Mouse (Mus musculus) frontal cortex, adult 2 months (tissue): ENCODE results near the gene Epha2. TPM values are rescaled to one million over a fixed set of nuclear protein-coding genes. Genes with fewer than 3 reads are reported as not detected.

ENCODE experiments used
- DNase-seq, 2 experiments: peaks; one replicate each; pipeline ENCODE4 v3.0.0; 2022; ENCODE audit warnings: low spot score in 1 of 2; ENCODE audit errors: extremely low spot score in 1 of 2
- polyA plus RNA-seq: library from polyadenylated mRNA; depleted of rRNA; stranded (reverse); fragments of >200 nt; gene quantifications from 2 replicates; pipeline ENCODE4 v1.2.3, GENCODE M21; 2012

Gene Epha2
- polyA plus RNA-seq, 1 experiment: 2.3 TPM

DNA sequence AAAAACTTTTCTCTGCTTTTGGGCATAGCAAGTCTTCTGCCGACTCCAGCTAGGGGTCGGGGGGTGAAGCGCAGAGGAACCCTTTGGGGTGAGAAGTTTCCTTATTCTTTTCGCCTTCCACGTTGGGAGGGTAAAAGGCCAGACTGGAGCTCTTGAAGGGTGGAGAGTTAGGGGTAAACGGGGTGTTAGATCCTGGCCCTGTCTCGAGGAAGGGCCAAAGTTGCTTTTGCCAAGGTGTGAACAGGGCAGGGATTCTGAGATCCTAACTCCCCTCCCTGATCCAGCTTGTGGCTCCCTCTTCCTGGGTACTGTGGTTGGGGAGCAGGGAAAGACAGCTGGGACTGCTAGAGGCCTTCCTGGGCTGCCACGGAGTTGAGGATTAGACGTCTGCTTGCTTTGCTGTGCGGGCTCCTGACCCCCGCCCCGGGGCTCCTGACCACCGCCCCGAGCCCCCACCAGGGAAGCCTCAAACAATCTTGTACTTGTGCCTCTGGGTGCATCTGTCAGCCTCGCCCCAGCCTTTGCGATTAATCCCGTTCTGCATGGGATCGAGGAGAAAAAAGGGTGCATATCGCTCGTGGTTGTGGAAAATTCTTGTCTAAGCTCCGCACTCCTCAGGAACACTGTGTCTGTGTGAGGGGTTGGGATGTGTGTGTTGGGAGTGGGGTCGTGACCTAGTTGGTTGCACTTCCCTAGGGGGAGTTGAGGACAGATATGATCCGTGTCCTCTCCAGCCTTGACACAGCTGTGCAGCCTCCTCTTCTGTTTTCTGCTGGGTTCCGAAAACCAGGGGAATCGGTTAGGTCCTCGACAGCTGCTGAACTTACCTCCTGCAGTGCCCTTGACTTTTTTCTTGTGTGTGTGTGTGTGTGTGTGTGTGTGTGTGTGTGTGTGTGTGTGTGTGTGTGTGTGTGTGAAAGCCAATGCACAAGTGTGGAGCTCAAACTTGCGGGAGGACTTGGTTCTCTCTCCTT lies 1.7 kb downstream of the Epha2 start:
- no peak for DNase-seq

GRCm38 (mm10) chr4:141303402-141304222 lies 2.6 kb downstream of the Epha2 start:
- no peak for DNase-seq

DNA sequence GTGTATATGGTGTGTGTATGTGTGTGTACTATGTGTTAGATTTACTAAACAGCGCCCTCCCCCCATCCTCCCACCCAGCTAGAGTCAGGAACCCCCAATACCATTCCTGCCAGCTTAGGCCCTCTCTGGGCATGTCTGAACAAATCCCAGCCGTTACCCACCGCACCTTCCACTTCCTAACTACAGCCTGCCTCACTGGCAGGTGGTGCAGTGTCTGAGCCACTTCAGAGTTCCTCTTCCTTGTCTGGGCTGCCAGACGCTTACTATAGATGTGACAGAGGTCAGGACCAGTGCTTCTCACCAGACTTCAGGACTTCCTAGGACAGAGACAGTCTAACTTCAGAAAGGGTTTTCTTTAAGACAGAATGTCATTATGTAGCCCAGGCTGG lies 3.2 kb downstream of the Epha2 start:
- DNase-seq: no peak

GRCm38 (mm10) chr4:141306057-141306456 lies 5.0 kb downstream of the Epha2 start:
- no peak for DNase-seq

- DNase-seq: no peak
These were observed 7.3 kb downstream of the Epha2 start for GRCm38 (mm10) chr4:141308381-141308780.

- no peak for DNase-seq
These were observed 8.1 kb downstream of the Epha2 start for GRCm38 (mm10) chr4:141308857-141309772.

DNA sequence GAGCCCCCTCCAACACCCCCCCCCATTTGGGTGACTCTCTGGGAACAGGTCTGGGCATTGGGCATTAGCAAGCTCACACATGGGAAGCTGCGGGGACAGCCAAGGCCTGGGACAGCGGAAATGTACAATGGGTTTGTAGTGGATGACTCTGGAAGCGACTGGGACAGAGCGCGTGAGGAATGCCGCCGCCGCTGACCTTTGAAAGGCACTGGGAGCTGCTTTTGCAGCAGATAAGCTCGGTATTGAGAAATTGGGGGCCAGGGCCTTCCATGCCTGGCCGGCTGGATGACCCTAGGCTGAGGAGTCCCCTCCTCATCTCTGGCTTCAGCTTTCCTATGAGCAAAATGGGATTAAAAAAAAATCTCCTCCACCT lies 8.7 kb downstream of the Epha2 start:
- DNase-seq: no peak

DNA sequence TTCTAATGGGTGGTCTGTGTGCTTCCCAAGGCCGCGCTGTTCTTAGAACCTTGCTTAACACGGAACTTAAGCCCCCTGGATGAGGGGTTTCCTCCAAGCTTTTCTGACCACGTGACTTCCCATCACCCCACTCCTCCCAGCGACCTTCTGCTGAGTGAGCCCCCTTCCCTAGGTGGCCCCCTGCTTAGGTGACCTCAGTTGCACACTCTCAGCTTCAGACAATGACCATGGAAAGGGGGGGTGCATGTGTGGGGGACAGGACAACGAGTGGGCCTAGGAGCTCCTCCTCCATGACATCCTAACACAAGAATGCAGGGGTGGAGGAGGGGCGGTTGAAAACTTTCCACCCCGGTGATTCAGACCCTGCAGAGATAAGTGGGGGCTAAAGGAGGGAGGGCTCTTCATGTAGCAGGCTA lies 9.2 kb downstream of the Epha2 start:
- no peak for DNase-seq

DNA sequence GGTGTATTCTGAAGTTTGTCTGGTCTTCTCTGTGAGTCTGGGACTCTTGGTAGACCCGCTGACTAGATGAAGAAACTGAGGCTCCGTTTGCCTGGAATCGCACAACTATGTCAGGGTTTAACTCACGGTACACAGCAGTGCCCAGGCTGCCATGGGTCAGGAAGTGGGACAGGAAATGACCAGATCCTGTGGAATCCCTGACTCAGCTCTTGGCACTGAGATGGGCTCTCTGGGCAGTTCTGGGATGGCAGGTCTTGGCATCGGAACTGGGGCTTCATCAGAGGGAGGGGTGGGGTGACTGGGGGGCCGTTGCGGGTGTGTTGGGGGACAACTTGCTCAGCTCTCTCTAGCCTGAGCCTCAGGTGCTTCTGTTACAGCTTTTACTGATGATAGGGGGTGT lies 10.0 kb downstream of the Epha2 start:
- DNase-seq: no peak

DNA sequence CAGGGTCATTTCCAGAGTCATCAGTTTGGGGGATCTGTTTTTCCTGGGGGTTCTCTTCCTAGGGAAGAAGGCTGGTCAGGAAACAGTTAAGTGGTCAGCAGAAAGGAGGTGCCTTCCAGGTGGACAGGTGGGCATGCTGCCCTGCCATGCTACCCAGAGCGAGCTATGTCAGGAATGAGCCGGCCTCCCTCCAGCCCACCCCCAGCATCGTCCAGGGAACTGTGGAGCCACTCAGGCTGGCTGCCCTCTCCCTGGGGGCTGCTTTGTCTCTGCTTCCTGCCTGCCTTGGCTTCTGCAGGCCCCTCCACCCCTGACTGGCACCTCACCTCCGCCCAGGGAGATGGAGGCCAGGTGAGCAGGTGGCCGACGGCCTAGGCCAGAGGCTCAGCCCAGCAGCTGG lies 10.5 kb downstream of the Epha2 start:
- no peak for DNase-seq

GRCm38 (mm10) chr4:141311908-141312307 lies 10.9 kb downstream of the Epha2 start:
- DNase-seq: no peak

- DNase-seq: no peak
These were observed 11.6 kb downstream of the Epha2 start for GRCm38 (mm10) chr4:141312513-141313131.

DNA sequence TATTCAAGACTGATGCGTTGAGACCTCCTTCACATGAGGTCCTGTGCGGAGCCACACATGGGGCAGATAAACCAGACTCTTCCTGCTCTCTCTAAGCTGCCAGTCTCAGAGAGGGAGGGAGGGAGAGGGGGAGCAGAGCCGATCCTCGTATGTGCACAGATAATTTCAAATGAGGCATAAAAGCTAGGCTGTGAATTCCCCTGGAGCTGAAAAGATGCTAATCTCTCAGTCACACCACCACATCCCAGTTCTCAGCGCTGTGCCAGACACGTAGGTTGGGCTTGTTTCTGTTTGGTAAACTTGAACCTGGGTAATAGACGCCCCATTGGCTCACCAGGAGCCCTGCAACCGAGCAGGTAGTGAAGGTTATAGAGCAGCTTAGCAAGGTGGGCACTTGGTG lies 12.4 kb downstream of the Epha2 start:
- DNase-seq: peak in 1 of 2 experiments; percentile 11

GRCm38 (mm10) chr4:141313924-141314323 lies 12.9 kb downstream of the Epha2 start:
- DNase-seq: no peak

DNA sequence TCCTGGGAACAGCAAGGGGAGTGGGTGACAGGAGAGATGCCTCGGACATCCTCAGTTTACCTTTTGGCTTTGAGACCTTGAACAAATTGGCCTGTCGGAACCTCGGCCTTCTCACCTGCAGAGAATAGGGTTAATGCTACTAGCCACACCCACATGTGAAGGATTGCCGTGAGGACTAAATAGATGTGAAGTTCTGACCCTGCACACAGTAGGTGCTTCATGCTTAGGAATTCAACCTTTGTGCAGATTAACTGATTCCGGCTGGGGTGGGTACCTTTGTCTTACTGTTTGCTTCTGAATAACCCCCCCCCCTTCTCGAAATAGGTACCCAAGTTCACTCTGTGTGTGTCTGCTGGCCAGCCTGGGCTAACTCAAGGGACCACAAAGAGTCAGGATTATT lies 13.7 kb downstream of the Epha2 start:
- no peak for DNase-seq

DNA sequence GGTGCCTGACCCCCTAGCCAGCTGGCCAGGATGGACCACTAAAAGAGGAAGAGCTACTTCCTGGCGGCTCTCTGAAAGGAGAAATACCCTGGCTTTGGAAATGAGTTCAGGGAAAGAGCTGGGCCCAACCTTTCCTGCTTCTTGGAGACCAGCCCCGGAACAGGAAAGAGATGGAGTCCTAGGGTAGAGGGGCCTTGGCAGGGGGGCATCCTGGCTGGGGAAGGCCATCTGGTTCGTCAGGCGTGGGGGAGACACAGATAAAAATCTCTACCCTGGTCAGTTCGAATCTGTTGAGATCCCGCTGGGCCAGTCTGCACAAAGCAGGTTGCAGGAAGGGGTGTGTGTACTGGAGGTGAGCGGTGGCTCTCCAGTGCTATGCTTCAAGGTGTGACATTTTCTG lies 15.0 kb downstream of the Epha2 start:
- no peak for DNase-seq

DNA sequence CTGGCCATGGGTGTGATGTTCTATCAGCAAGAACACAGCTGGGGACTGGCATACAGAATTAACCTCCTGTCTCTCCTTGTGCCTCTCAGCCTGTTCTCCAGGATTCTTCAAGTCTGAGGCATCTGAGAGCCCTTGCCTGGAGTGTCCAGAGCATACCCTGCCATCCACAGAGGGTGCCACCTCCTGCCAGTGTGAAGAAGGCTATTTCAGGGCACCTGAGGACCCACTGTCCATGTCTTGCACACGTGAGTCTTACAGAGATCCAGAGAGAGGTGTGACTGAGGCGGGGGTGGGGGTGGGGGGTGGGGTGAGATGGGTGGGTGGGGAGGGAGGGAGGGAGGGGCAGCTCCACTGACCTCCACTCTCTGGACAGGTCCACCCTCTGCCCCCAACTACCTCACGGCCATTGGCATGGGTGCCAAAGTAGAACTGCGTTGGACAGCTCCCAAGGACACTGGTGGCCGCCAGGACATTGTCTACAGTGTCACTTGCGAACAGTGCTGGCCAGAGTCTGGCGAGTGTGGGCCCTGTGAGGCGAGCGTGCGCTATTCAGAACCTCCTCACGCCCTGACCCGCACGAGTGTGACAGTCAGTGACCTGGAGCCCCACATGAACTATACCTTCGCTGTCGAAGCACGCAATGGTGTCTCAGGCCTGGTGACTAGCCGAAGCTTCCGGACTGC lies 15.6 kb downstream of the Epha2 start:
- DNase-seq: no peak

DNA sequence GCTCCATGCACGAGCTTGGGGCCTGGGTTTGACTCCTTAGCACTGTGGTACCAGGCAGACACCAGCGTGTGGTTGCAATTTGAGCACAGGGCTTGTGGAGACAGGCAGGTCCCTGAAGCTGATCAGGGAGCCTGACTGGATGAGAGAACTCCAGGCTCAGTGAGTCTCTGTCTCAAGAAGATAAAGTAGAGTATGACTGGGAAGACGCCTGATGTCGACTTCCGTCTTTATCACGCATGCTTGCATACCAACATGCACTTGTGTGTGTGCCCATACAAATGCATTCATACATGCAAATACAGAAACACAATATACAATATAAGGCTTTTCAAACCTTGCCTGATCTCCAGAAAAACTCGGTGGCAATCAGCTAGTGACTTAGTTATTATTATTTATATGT lies 16.9 kb downstream of the Epha2 start:
- DNase-seq: no peak

DNA sequence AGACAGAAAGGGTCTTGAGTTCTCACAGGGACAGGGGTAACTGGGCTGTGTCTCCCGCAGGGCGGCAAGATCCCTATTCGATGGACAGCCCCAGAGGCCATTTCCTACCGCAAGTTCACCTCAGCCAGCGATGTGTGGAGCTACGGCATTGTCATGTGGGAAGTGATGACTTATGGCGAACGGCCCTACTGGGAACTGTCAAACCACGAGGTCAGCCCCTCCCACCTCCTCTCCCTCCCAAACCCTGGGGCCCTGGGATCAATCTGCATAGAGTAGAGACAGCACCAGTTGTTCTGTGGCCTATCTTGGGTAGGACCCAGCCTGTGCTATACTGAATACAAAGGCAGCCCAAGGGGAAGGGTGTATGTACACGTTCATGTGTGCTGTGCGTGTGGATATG lies 21.5 kb downstream of the Epha2 start:
- DNase-seq: no peak

GRCm38 (mm10) chr4:141324771-141325191 lies 23.7 kb downstream of the Epha2 start:
- DNase-seq: no peak
